Mouse (Mus musculus) C2C12 (cell line): Measurements from ENCODE around the gene Rusc2. TPM values are rescaled to one million over a fixed set of nuclear protein-coding genes. Genes with fewer than 3 reads are reported as not detected.
A peak's percentile ranks its signal among the peaks of the same experiment; 100 is the strongest.

Experiments used
- H3K27me3 ChIP-seq: one replicate; pipeline ENCODE4 v1.6.1; 2011; ENCODE audit not compliant: control insufficient read depth, insufficient read depth, insufficient read length
- H3K36me3 ChIP-seq: one replicate; pipeline ENCODE4 v1.6.1; 2011; ENCODE audit not compliant: control insufficient read depth, insufficient read depth
- H3K4me3 ChIP-seq: one replicate; pipeline ENCODE4 v1.5.1; 2011; ENCODE audit warnings: mild to moderate bottlenecking, control low read depth; ENCODE audit not compliant: poor library complexity, insufficient read depth, severe bottlenecking
- H3K79me2 ChIP-seq: one replicate; pipeline ENCODE4 v1.6.1; 2011; ENCODE audit not compliant: control insufficient read depth, insufficient read depth
- H3K79me3 ChIP-seq: one replicate; pipeline ENCODE4 v1.6.1; 2011; ENCODE audit warnings: low read depth, control low read depth
- H3ac ChIP-seq: one replicate; pipeline ENCODE3; 2011; ENCODE audit warnings: low read depth; ENCODE audit not compliant: control insufficient read depth, insufficient read length
- CEBPB ChIP-seq: IDR thresholded peaks from one replicate; pipeline ENCODE4 v1.6.1; 2011; ENCODE audit warnings: low read depth, mild to moderate bottlenecking, control low read depth, moderate library complexity
- CTCF ChIP-seq: IDR thresholded peaks from one replicate; pipeline ENCODE4 v1.5.1; 2011; ENCODE audit not compliant: control insufficient read depth, insufficient read depth, insufficient read length
- FOSL1 ChIP-seq: IDR thresholded peaks from one replicate; pipeline ENCODE4 v1.8.0; 2011; ENCODE audit warnings: mild to moderate bottlenecking, low read length; ENCODE audit not compliant: poor library complexity, insufficient read depth, severe bottlenecking
- MAX ChIP-seq: IDR thresholded peaks from one replicate; pipeline ENCODE4 v1.6.1; 2011; ENCODE audit warnings: mild to moderate bottlenecking, control low read depth
- MYOD1 ChIP-seq: IDR thresholded peaks from one replicate; pipeline ENCODE4 v1.6.1; 2011; ENCODE audit warnings: low read depth; ENCODE audit not compliant: control insufficient read depth, insufficient read length
- MYOG ChIP-seq: IDR thresholded peaks from one replicate; pipeline ENCODE4 v1.6.1; 2011; ENCODE audit not compliant: control insufficient read depth, insufficient read length; ENCODE audit errors: extremely low read depth
- USF1 ChIP-seq: IDR thresholded peaks from one replicate; pipeline ENCODE4 v1.6.1; 2011; ENCODE audit warnings: low read depth, mild to moderate bottlenecking, control low read depth, moderate library complexity
- polyA plus RNA-seq: library from polyadenylated mRNA; unstranded; fragments of >200 nt; fragmentation: generic; extraction: Trizol; gene quantifications from one replicate; pipeline ENCODE4 v1.2.1, GENCODE M21; 2012; ENCODE audit warnings: missing spikeins

Gene Rusc2
- polyA plus RNA-seq, 1 experiment = 18.8 TPM

DNA sequence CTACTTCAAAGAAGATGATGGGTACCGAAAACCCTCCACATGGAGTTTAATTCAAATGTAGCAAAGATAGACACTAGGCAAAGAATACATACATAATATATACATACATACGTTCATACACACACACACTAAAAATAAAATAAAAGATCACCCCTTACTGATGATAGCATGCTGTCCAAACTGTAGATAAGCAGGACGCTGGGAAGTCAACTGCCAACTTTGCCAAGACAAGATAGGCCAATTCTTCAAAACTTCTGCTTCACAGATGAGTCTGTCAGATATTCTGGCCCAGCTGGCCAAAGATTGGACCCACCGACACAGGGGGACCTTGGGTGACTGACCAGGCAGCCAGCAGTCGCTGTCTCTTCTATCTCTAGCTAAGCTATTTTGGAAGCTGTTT is 81.3 kb downstream of the Rusc2 start:
- Histone ChIP-seq H3K27me3 (no peaks in the 10 kb centered on the region), H3K79me2 (no peaks in the 10 kb centered on the region), H3K79me3 (no peaks in the 10 kb centered on the region), H3ac (no peak overlapping the region), H3K36me3 (no peaks in the 10 kb centered on the region), H3K4me3 (no peak overlapping the region)
- TF ChIP-seq CTCF (no peak), MAX (no peak), MYOD1 (no peak)

- Histone ChIP-seq H3K4me3 (no peak overlapping the region), H3K79me3 (no peaks in the 10 kb centered on the region), H3K36me3 (no peaks in the 10 kb centered on the region), H3K27me3 (no peaks in the 10 kb centered on the region), H3ac (no peak overlapping the region), H3K79me2 (no peaks in the 10 kb centered on the region)
- no peak for TF ChIP-seq FOSL1
- no peak for TF ChIP-seq MYOD1
- TF ChIP-seq MYOG = no peak
- no peak for TF ChIP-seq USF1
- TF ChIP-seq CEBPB = no peak
- TF ChIP-seq MAX = no peak
- TF ChIP-seq CTCF = no peak
Observed at GRCm38 (mm10) chr4:43465935-43466334, 84.2 kb downstream of the Rusc2 start.

GRCm38 (mm10) chr4:43466872-43467271 is 85.1 kb downstream of the Rusc2 start:
- H3K79me2 ChIP-seq = no peaks in the 10 kb centered on the region
- H3K4me3 ChIP-seq = no peak overlapping the region
- no peaks in the 10 kb centered on the region for H3K27me3 ChIP-seq
- no peak overlapping the region for H3ac ChIP-seq
- no peaks in the 10 kb centered on the region for H3K36me3 ChIP-seq
- H3K79me3 ChIP-seq = no peaks in the 10 kb centered on the region
- TF ChIP-seq CEBPB (no peak), MYOG (no peak), MYOD1 (no peak), USF1 (no peak), FOSL1 (no peak), MAX (no peak), CTCF (no peak)

GRCm38 (mm10) chr4:43470301-43470700 is 88.5 kb downstream of the Rusc2 start:
- H3ac ChIP-seq = no peak overlapping the region
- no peaks in the 10 kb centered on the region for H3K79me2 ChIP-seq
- H3K27me3 ChIP-seq = no peaks in the 10 kb centered on the region
- no peak overlapping the region for H3K4me3 ChIP-seq
- H3K36me3 ChIP-seq = no peaks in the 10 kb centered on the region
- TF ChIP-seq FOSL1 (no peak), MYOD1 (no peak), MYOG (no peak), USF1 (no peak), CEBPB (no peak)
- no peaks in the 10 kb centered on the region for H3K79me3 ChIP-seq

DNA sequence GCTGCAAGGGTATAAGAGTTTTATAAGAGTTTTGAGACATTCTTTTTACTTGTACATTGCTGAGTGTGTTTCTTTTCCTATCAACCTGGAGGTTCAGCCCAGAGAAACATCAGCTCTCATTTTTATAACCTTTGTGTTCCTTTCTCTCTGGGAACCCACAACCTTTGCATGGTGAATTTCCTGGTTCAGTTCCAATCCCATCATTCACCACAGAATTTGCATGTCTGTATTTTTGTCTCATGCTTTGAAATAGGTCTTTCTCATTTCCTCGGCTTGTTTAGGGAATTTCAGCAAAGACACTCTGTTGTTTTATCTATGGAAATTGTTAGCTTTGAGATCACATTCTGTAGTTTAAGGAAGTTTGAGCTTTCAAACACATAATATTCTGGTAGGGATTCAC is 91.9 kb downstream of the Rusc2 start:
- H3K36me3 ChIP-seq = no peaks in the 10 kb centered on the region
- H3K4me3 ChIP-seq = no peak overlapping the region
- TF ChIP-seq USF1 (no peak), MYOD1 (no peak), MYOG (no peak), CTCF (no peak), FOSL1 (no peak), CEBPB (no peak)
- H3ac ChIP-seq = no peak overlapping the region
- no peaks in the 10 kb centered on the region for H3K79me3 ChIP-seq
- H3K79me2 ChIP-seq = no peaks in the 10 kb centered on the region
- H3K27me3 ChIP-seq = no peaks in the 10 kb centered on the region

GRCm38 (mm10) chr4:43476604-43477003 is 94.8 kb downstream of the Rusc2 start:
- Histone ChIP-seq H3ac (no peak overlapping the region), H3K79me2 (no peaks in the 10 kb centered on the region), H3K79me3 (no peaks in the 10 kb centered on the region), H3K4me3 (no peak overlapping the region), H3K27me3 (no peaks in the 10 kb centered on the region), H3K36me3 (no peaks in the 10 kb centered on the region)
- TF ChIP-seq CEBPB (no peak), CTCF (peak; percentile 10)

Other genes with a start within 250 kb of the Rusc2 start
- 0.04 TPM for gene Atp8b5, start 114.8 kb upstream of the Rusc2 start, polyA plus RNA-seq
- gene Fam166b, start 47.2 kb downstream of the Rusc2 start, polyA plus RNA-seq = 0.06 TPM
- gene Tesk1, start 60.0 kb downstream of the Rusc2 start, polyA plus RNA-seq = 28.9 TPM
- gene Cd72, start 72.6 kb downstream of the Rusc2 start, polyA plus RNA-seq = 1.5 TPM
- gene Sit1, start 101.8 kb downstream of the Rusc2 start, polyA plus RNA-seq = not detected
- gene Ccdc107, start 110.9 kb downstream of the Rusc2 start, polyA plus RNA-seq = 58.9 TPM
- gene Arhgef39, start 117.7 kb downstream of the Rusc2 start, polyA plus RNA-seq = 11.7 TPM
- gene Car9, start 125.0 kb downstream of the Rusc2 start, polyA plus RNA-seq = 0.67 TPM
- 622 TPM for gene Tpm2, start 141.8 kb downstream of the Rusc2 start, polyA plus RNA-seq
- 52.4 TPM for gene Creb3, start 180.4 kb downstream of the Rusc2 start, polyA plus RNA-seq
- 158 TPM for gene Tln1, start 180.7 kb downstream of the Rusc2 start, polyA plus RNA-seq
- 22.6 TPM for gene Rgp1, start 196.7 kb downstream of the Rusc2 start, polyA plus RNA-seq
- 6.0 TPM for gene Gba2, start 196.9 kb downstream of the Rusc2 start, polyA plus RNA-seq
- gene Msmp, start 202.5 kb downstream of the Rusc2 start, polyA plus RNA-seq = not detected
- 7.3 TPM for gene Npr2, start 250.0 kb downstream of the Rusc2 start, polyA plus RNA-seq